Mouse (Mus musculus) MEL (cell line): Measurements from ENCODE around the gene Snx12. TPM values are rescaled to one million over a fixed set of nuclear protein-coding genes. Genes with fewer than 3 reads are reported as not detected.

Source experiments
- DNase-seq: peaks from one replicate; pipeline ENCODE4 v3.0.0; 2011; ENCODE audit warnings: low read depth, low spot score
- H3K27ac ChIP-seq: 2 replicates; pipeline ENCODE4 v1.5.1; 2012; ENCODE audit warnings: low read depth, mild to moderate bottlenecking, control low read depth, low read length, moderate library complexity; ENCODE audit not compliant: control insufficient read depth
- H3K27me3 ChIP-seq, 2 experiments: fragments of 150-350 bp in 1 of 2; sonication (generic) in 1 of 2; 2 replicates each; pipeline ENCODE4 v1.6.1; 2012; ENCODE audit warnings: low read length in 2 of 2, mild to moderate bottlenecking in 2 of 2, improper control_type of control experiment in 1 of 2, moderate library complexity in 1 of 2; ENCODE audit not compliant: insufficient read depth in 2 of 2, control insufficient read depth in 1 of 2
- H3K36me3 ChIP-seq, 2 experiments: 2 replicates each; pipeline ENCODE4 v1.6.1; 2012 to 2014; ENCODE audit warnings: low read length in 2 of 2, improper control_type of control experiment in 1 of 2, inconsistent platforms in 1 of 2, mild to moderate bottlenecking in 1 of 2; ENCODE audit not compliant: insufficient read depth in 2 of 2, control insufficient read depth in 1 of 2
- H3K4me1 ChIP-seq, 2 experiments: fragments of 150-350 bp in 1 of 2; sonication (generic) in 1 of 2; 2 replicates each; pipeline ENCODE4 v1.6.1; 2012; ENCODE audit warnings: low read length in 2 of 2, improper control_type of control experiment in 1 of 2, mild to moderate bottlenecking in 1 of 2; ENCODE audit not compliant: insufficient read depth in 2 of 2, control insufficient read depth in 1 of 2
- H3K4me3 ChIP-seq, 2 experiments: fragments of 150-350 bp in 1 of 2; sonication (generic) in 1 of 2; 2 replicates each; pipeline ENCODE4 v1.5.1; 2012; ENCODE audit warnings: low read depth in 2 of 2, low read length in 2 of 2, mild to moderate bottlenecking in 2 of 2, moderate library complexity in 2 of 2, control low read depth in 1 of 2, improper control_type of control experiment in 1 of 2; ENCODE audit not compliant: control insufficient read depth in 1 of 2, insufficient read depth in 1 of 2
- H3K79me2 ChIP-seq: 2 replicates; pipeline ENCODE4 v1.6.1; 2012; ENCODE audit warnings: mild to moderate bottlenecking, low read length, moderate library complexity; ENCODE audit not compliant: control insufficient read depth, poor library complexity, insufficient read depth
- H3K9ac ChIP-seq: 2 replicates; pipeline ENCODE4 v1.6.1; 2012; ENCODE audit warnings: low read depth, mild to moderate bottlenecking, control low read depth, low read length, moderate library complexity; ENCODE audit not compliant: control insufficient read depth, poor library complexity, severe bottlenecking
- H3K9me3 ChIP-seq: fragments of 150-350 bp; sonication (generic); replicated peaks from 2 replicates; pipeline ENCODE4 v1.6.1; 2012; ENCODE audit warnings: mild to moderate bottlenecking, low read length, improper control_type of control experiment, moderate library complexity; ENCODE audit not compliant: insufficient read depth
- CHD1 ChIP-seq: IDR thresholded peaks from 2 replicates; pipeline ENCODE4 v1.6.1; 2012; ENCODE audit warnings: low read depth, mild to moderate bottlenecking, inconsistent platforms, low read length, improper control_type of control experiment
- CHD2 ChIP-seq: IDR thresholded peaks from 2 replicates; pipeline ENCODE4 v1.6.1; 2011; ENCODE audit warnings: low read length, improper control_type of control experiment
- ELF1 ChIP-seq: IDR thresholded peaks from 2 replicates; pipeline ENCODE4 v1.6.1; 2014; ENCODE audit warnings: low read depth, mild to moderate bottlenecking, inconsistent platforms, low read length, improper control_type of control experiment, moderate library complexity
- GABPA ChIP-seq: IDR thresholded peaks from 2 replicates; pipeline ENCODE4 v1.6.1; 2012; ENCODE audit warnings: low read depth, mild to moderate bottlenecking, inconsistent platforms, low read length, improper control_type of control experiment, moderate library complexity
- GATA1 ChIP-seq: IDR thresholded peaks from 2 replicates; pipeline ENCODE4 v1.6.1; 2011; ENCODE audit warnings: low read depth, low read length, improper control_type of control experiment
- JUND ChIP-seq: IDR thresholded peaks from 2 replicates; pipeline ENCODE4 v1.6.1; 2011; ENCODE audit warnings: low read depth, mild to moderate bottlenecking, improper control_type of control experiment, low read length
- MAZ ChIP-seq: IDR thresholded peaks from 2 replicates; pipeline ENCODE4 v1.6.1; 2012; ENCODE audit warnings: low read depth, mild to moderate bottlenecking, inconsistent platforms, low read length, improper control_type of control experiment
- MEF2A ChIP-seq: IDR thresholded peaks from 2 replicates; pipeline ENCODE4 v1.6.1; 2014; ENCODE audit warnings: low read depth, mild to moderate bottlenecking, inconsistent platforms, low read length, improper control_type of control experiment; ENCODE audit not compliant: poor library complexity, insufficient replicate concordance, severe bottlenecking; ENCODE audit errors: extremely low read depth
- MYC ChIP-seq: IDR thresholded peaks from 2 replicates; pipeline ENCODE4 v1.6.1; 2011; ENCODE audit warnings: low read depth, mild to moderate bottlenecking, low read length, improper control_type of control experiment, moderate library complexity
- NELFE ChIP-seq: IDR thresholded peaks from 2 replicates; pipeline ENCODE4 v1.6.1; 2011; ENCODE audit warnings: low read depth, low read length, improper control_type of control experiment
- NRF1 ChIP-seq: IDR thresholded peaks from 2 replicates; pipeline ENCODE4 v1.6.1; 2014; ENCODE audit warnings: low read depth, mild to moderate bottlenecking, inconsistent platforms, low read length, improper control_type of control experiment, moderate library complexity; ENCODE audit not compliant: poor library complexity, insufficient read depth, severe bottlenecking
- POLR2A ChIP-seq, 2 experiments: IDR thresholded peaks; 2 replicates each; pipeline ENCODE4 v1.6.1; 2011 to 2012; ENCODE audit warnings: low read length in 2 of 2, mild to moderate bottlenecking in 2 of 2, control low read depth in 1 of 2, improper control_type of control experiment in 1 of 2, low read depth in 1 of 2, moderate library complexity in 1 of 2; ENCODE audit not compliant: control insufficient read depth in 1 of 2, insufficient read depth in 1 of 2, poor library complexity in 1 of 2
- POLR2AphosphoS2 ChIP-seq: IDR thresholded peaks from 2 replicates; pipeline ENCODE4 v1.6.1; 2011; ENCODE audit warnings: low read length, improper control_type of control experiment
- POLR2AphosphoS5 ChIP-seq: IDR thresholded peaks from 2 replicates; pipeline ENCODE4 v1.6.1; 2012; ENCODE audit warnings: low read depth, borderline replicate concordance, mild to moderate bottlenecking, inconsistent platforms, low read length, moderate library complexity, mixed read lengths
- TCF12 ChIP-seq: IDR thresholded peaks from 2 replicates; pipeline ENCODE4 v1.6.1; 2014; ENCODE audit warnings: low read depth, mild to moderate bottlenecking, inconsistent platforms, low read length, improper control_type of control experiment, moderate library complexity
- UBTF ChIP-seq: IDR thresholded peaks from 2 replicates; pipeline ENCODE4 v1.6.1; 2012; ENCODE audit warnings: low read depth, mild to moderate bottlenecking, inconsistent platforms, low read length, improper control_type of control experiment, moderate library complexity, borderline replicate concordance; ENCODE audit not compliant: insufficient read depth
- USF1 ChIP-seq: IDR thresholded peaks from 2 replicates; pipeline ENCODE4 v1.6.1; 2014; ENCODE audit warnings: low read depth, mild to moderate bottlenecking, inconsistent platforms, low read length, improper control_type of control experiment, moderate library complexity
- USF2 ChIP-seq, 2 experiments: IDR thresholded peaks; 2 replicates each; pipeline ENCODE4 v1.6.1; 2011 to 2012; ENCODE audit warnings: improper control_type of control experiment in 2 of 2, low read length in 2 of 2, borderline replicate concordance in 1 of 2, inconsistent platforms in 1 of 2, low read depth in 1 of 2, mild to moderate bottlenecking in 1 of 2; ENCODE audit not compliant: insufficient read depth in 1 of 2
- ZC3H11A ChIP-seq: IDR thresholded peaks from 2 replicates; pipeline ENCODE4 v1.6.1; 2012; ENCODE audit warnings: low read depth, mild to moderate bottlenecking, inconsistent platforms, low read length, improper control_type of control experiment
- ZKSCAN1 ChIP-seq: IDR thresholded peaks from 2 replicates; pipeline ENCODE4 v1.6.1; 2012; ENCODE audit warnings: low read depth, mild to moderate bottlenecking, inconsistent platforms, low read length, improper control_type of control experiment, moderate library complexity
- ZNF384 ChIP-seq: IDR thresholded peaks from 2 replicates; pipeline ENCODE4 v1.6.1; 2012; ENCODE audit warnings: low read depth, mild to moderate bottlenecking, inconsistent platforms, low read length, improper control_type of control experiment
- polyA plus RNA-seq, 2 experiments: library from polyadenylated mRNA; stranded (reverse) in 1 of 2; unstranded in 1 of 2; fragments of >175 nt in 1 of 2; fragments of >200 nt in 1 of 2; gene quantifications; 2 replicates each; pipeline versions ENCODE4 v1.2.1 to v1.2.4; 2012; ENCODE audit warnings: low replicate concordance in 2 of 2, low read depth in 1 of 2; ENCODE audit not compliant: insufficient read length in 2 of 2, insufficient read depth in 1 of 2, missing spikeins in 1 of 2
- total RNA-seq: library from RNA; depleted of rRNA; stranded (reverse); fragments of 300-350 nt; gene quantifications from 2 replicates; pipeline ENCODE4 v1.2.3, GENCODE M21; 2012

Gene Snx12
- total and polyA plus RNA-seq, 3 experiments: 22.7 to 32.5 TPM; not detected in 1

DNA sequence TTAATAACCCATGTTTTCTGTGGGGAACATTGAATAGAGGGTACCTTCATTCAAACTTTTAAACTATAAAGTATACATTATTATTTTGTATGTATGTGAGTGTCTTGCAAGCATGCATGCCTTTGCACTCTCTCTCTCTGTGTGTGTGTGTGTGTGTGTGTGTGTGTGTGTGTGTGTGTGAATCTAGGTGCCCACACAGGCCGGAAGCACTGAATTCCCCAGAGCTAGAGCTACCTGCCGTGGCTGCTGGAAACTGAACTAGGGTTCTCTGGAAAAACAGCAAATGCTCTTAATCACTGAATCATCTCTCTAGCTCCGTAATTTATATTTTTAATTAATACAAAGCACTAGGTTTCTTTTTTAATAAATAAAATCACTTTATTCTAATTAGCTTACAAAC is 59.1 kb downstream of the Snx12 start:
- no peaks in the 10 kb centered on the region for H3K27me3 ChIP-seq
- H3K79me2 ChIP-seq: no peaks in the 10 kb centered on the region
- no peak overlapping the region for H3K9ac ChIP-seq
- TF ChIP-seq POLR2AphosphoS5 (no peak), CHD1 (no peak), CHD2 (no peak), ZKSCAN1 (no peak), ZC3H11A (no peak), MAZ (no peak), UBTF (no peak), MYC (no peak), TCF12 (no peak), JUND (no peak), POLR2A (IDR thresholded peaks at IDR 0.05; ENCODE audit: control insufficient read depth in 1 of 2, insufficient read depth in 1 of 2, low read depth in 1 of 2, low read length in 2 of 2, poor library complexity in 1 of 2) (no peak), ELF1 (no peak), USF2 (IDR thresholded peaks at IDR 0.05; ENCODE audit: borderline replicate concordance in 1 of 2, insufficient read depth in 1 of 2, low read depth in 1 of 2, low read length in 2 of 2) (no peak), ZNF384 (no peak), POLR2AphosphoS2 (no peak)
- TF ChIP-seq, all 39 proteins: peak for 0
- no peak overlapping the region for H3K4me3 ChIP-seq
- no peak overlapping the region for H3K27ac ChIP-seq
- no peaks in the 10 kb centered on the region for H3K9me3 ChIP-seq
- H3K4me1 ChIP-seq: no peaks in the 10 kb centered on the region
- no peak for DNase-seq
- no peaks in the 10 kb centered on the region for H3K36me3 ChIP-seq

DNA sequence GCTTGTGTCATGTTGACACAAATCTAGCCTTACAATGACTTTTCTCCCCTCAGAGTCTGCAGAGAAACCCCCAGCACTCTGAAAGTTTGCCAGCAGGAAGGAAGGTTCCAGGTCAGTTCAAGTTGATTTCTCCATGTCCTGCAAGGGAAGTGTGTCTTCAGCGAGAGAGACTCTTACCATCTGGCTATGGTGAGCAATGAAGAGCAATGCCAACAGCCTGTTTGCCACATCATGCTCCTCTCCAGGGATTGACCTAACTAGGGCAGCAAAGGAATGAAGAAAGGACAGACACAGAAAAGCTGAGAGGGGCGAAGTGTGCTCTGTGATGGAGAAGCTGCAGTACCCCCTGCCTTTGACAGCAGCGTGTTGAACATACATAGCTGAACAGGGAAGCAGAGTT is 59.8 kb downstream of the Snx12 start:
- Histone ChIP-seq H3K27ac (no peak overlapping the region), H3K4me3 (no peak overlapping the region), H3K36me3 (no peaks in the 10 kb centered on the region), H3K4me1 (no peaks in the 10 kb centered on the region), H3K79me2 (no peaks in the 10 kb centered on the region), H3K9me3 (no peaks in the 10 kb centered on the region), H3K9ac (no peak overlapping the region), H3K27me3 (no peaks in the 10 kb centered on the region)
- TF ChIP-seq NELFE (no peak), MEF2A (no peak), GABPA (no peak), GATA1 (no peak), MAZ (no peak), USF1 (no peak), NRF1 (no peak)
- DNase-seq: no peak
